Mouse (Mus musculus) cerebellum, postnatal 10 days (tissue): ENCODE results near the gene Dgkh.
"Not testable (repeated sequence)": the region's sequence is repeated elsewhere in the genome, so short reads cannot be mapped to it uniquely, and the experiment has no call there.

ENCODE experiments used
- DNase-seq, 2 experiments: peaks; one replicate each; pipeline ENCODE4 v3.0.0; 2021; ENCODE audit warnings: mixed read lengths in 2 of 2

Dgkh gene

DNA sequence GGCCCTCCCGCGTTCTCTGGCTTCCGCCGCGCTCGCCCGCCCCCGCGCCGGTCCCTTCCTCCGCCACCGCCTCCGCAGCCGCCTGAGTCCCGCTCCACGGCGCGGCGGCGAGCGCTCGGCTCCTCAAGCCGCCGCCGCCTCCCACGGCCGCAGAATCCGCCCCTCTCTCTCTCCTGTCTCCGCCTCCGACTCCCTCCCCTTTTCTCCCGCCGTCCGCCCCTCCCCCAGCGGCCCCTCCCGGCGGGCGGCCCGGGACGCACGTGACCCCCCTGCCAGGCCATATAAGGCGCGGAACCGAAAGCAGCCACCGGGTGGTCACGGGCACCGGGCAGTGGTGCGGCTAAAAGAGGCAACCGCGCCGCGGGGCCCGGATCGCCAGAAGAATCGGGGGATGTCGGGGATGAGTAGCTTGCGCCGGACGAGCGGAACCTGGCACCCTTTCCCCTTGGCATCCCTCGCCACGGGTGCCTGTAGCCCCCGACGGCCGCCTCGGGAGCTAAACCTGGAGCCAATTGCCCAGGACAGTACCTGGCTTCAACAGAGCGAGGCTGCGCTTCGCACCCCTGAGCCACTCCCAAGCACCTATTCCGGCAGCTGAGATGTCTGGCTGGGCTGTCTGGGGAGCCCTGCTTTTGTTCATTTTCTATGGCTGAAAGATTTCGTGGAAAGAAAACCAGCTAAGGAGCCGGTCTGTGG lies at the start of gene Dgkh:
Gene Dgkh, minus strand, starts transcription at position 160 of the 696 bp plus-strand sequence.
- peak; percentile 89 to 93 for DNase-seq

GRCm38 (mm10) chr14:78777215-78777614 lies 44.6 kb upstream of the Dgkh start:
- DNase-seq: peak; percentile 15 to 26

GRCm38 (mm10) chr14:78776659-78777058 lies 44.1 kb upstream of the Dgkh start:
- DNase-seq: peak in 1 of 2 experiments; percentile 8

DNA sequence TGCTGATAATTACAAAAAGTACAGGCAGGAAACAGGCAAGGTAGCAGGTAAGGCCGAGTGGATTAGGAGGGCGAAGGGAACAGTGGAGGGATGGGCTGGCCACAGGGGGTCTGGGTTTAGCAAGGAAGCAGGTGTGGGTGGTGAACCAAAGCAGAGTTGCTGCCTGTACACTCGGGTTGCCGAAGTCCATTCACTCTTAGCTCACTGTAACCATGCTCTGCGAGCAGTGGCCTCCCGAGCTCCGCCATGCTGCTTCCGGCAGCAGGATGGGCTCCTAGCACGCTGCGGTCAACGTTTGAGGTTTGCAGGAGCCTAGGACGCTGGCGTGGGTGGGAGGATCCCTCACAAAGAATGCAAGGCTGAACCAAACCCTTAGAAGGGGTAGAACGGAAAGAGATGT lies 43.1 kb upstream of the Dgkh start:
- no peak for DNase-seq

- no peak for DNase-seq
Observed at GRCm38 (mm10) chr14:78775226-78775625, 42.6 kb upstream of the Dgkh start.

- DNase-seq: no peak
Observed at GRCm38 (mm10) chr14:78770457-78770856, 37.9 kb upstream of the Dgkh start.

DNA sequence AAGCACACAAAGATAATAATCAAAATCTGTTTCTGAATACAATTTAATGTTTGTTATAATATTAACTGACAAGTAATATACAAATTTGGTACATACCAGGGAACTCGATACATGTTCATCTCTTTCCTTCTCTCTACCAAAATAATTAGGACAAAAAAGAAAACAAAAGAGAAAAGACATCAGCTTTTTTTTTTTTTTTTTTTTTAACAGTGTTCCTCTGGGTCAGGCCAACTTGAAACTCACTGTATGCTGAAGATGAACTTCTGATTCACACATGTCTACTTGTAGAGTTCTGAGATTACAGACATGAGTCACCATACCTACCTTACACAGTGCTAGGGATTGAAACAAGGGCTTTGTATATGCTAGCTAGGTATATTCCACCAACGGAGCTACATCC lies 28.5 kb upstream of the Dgkh start:
- DNase-seq: no peak

- DNase-seq: no peak
Observed at GRCm38 (mm10) chr14:78759491-78759890, 26.9 kb upstream of the Dgkh start.

GRCm38 (mm10) chr14:78755316-78755715 lies 22.7 kb upstream of the Dgkh start:
- peak; percentile 29 to 43 for DNase-seq

DNA sequence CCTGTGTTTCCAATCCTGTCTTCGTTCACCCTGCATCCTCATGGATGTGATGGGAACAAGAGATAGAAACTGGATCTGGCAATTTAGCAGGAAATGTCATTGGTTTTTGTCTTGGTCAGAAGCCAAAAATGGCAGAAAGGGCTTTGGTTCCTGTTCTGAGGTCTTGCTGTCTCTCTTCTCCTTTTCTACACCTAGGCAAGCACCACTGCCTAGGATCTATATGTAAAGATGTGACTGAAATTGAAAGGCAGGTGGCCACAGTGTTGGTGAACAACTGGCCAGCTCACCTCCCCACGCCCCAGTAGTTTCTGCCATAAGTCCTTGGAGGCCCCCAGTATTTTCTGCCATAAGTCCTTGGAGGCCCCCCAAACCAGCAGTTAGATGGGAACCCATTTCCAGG lies 16.1 kb upstream of the Dgkh start:
- DNase-seq: no peak

DNA sequence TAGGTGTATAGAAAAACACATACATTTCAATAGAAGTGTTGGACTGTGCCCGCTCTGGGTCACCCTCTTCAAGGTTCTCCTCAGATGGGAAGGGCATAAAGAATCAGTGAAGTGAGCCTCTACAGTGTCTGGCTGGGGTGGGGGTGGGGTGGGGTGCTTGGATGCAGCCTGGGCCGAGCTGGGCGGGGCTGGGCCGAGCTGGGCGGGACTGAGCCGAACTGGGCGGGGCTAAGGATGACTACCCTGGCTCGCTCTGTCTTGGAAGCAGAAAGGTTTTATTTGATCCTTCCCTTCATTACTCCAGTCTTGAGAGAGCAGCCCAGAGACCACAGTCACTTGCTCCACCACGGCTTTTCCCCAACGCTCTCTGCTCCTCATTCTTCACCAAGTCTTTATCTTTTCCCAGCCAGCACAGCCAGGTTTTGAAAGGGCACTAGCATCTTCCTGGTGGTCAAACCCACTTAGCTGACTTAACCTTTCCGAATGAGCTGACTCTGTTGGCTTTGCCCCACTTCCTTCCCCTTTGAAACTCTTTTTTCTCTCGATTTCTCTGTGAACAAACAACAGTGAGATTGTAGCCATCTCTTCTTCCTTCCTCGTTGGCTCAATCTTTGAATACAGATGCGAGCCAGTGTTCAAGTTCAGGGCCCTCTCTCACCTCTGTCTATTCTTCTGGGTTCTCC lies 15.5 kb upstream of the Dgkh start:
- DNase-seq: no peak

DNA sequence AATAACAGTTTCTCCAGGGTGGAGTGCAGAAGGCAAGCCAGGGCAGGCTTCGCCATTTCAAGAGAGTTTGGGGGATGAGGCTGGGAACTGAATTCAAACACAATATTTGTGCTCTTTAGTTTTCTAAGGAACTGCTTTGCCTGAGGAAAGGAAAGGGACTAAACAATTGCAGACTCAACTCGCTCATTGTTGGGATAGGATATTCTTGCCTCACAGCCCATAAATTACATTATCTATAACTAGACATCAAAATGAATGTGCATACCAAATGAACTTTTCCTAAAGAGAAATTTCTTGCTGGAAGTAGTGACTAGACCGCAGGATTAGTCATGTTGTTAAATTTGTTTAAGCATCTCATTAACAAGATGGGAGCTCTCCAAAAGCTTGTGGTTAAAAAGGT lies 14.9 kb upstream of the Dgkh start:
- DNase-seq: no peak

GRCm38 (mm10) chr14:78734605-78735004 lies 2.0 kb upstream of the Dgkh start:
- no peak for DNase-seq

- DNase-seq: not testable (repeated sequence)
Observed at GRCm38 (mm10) chr14:78734203-78734602, 1.6 kb upstream of the Dgkh start.

GRCm38 (mm10) chr14:78733366-78734076 lies 945 bp upstream of the Dgkh start:
- DNase-seq: peak; percentile 26 to 39

DNA sequence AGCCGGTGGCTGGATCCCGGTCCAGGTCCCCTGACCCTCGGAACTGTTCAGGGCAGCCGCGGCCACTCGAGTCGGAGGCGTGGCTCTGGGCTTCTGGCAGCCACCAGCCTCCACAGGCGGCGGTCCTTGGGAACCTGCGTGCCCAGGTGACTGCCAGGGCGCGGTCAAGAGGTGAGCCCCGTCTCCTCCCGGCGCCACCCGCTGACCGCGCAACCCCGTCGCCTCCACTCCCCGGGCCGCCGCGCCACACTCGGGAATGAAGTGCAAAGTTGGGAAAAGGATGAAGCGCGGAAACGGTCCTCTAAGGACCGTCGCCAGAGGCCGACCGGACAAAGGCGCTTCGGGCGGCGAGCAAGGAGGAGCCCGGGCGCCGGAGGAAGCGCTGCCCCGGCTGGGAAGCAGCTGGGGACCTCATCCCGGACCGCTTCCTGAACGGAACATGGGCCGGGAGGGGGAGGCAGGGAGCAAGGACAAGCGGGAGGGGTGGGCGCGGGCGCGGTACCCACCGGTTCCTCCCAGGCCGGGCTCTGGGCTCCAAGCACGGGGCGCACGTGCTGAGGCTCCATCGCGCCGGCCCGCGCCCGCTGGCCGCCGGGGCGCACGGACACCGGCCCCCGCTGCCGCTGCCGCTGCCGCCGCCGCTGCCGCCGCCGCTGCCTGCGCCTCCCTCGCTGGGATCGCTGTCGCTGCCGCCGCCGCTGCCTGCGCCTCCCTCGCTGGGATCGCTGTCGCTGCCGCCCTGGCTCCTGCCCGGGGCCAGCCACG lies 542 bp downstream of the Dgkh start:
- DNase-seq: peak; percentile 67 to 70

GRCm38 (mm10) chr14:78731240-78731639 lies 1.3 kb downstream of the Dgkh start:
- DNase-seq: peak; percentile 55 to 57

DNA sequence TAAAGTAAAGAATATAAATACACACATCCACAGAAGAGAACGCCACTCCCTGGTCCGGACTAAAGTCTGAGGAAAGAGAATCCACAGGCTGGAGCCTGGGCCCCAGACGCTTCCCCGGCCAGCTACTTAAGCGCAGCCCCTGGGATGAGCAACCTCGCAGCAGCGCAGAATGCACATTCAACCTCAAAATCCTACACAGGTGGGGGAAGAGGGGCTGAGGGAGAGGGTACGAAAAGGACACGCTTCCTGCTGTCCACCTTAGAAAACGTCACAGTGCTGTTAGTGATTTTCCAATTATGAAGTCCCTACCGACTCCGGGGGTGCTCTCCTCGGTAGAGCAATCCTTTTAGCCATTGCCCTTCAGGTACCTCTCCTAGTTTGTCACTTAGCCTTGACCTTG lies 6.6 kb downstream of the Dgkh start:
- DNase-seq: no peak

GRCm38 (mm10) chr14:78725307-78725956 lies 7.1 kb downstream of the Dgkh start:
- peak in 1 of 2 experiments; percentile 13 for DNase-seq

- peak; percentile 51 to 52 for DNase-seq
Observed at GRCm38 (mm10) chr14:78724414-78725306, 7.9 kb downstream of the Dgkh start.

DNA sequence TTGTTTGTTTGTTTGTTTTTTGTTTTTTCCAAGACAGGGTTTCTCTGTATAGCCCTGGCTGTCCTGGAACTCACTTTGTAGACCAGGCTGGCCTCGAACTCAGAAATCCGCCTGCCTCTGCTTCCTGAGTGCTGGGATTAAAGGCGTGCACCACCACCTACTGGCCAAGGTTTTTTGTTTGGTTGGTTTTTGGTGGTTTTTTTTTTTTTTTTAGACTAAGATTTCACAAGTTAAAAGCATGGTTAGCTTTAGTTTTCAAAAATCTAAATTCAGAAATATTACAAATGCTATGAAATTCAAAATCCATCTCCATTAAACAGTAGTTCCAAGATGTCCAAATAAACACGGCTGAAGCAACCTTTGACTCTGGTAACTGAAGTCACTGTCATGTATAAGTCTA lies 8.9 kb downstream of the Dgkh start:
- DNase-seq: not testable (repeated sequence)
